Mouse (Mus musculus): Measurements from ENCODE around the gene Limk2.

Gene Limk2

GRCm38 (mm10) chr11:3371599-3372295 is 37.2 kb downstream of the Limk2 start:
- no peak for DNase-seq (ENCODE audit: low spot score in 2 of 2)

DNA sequence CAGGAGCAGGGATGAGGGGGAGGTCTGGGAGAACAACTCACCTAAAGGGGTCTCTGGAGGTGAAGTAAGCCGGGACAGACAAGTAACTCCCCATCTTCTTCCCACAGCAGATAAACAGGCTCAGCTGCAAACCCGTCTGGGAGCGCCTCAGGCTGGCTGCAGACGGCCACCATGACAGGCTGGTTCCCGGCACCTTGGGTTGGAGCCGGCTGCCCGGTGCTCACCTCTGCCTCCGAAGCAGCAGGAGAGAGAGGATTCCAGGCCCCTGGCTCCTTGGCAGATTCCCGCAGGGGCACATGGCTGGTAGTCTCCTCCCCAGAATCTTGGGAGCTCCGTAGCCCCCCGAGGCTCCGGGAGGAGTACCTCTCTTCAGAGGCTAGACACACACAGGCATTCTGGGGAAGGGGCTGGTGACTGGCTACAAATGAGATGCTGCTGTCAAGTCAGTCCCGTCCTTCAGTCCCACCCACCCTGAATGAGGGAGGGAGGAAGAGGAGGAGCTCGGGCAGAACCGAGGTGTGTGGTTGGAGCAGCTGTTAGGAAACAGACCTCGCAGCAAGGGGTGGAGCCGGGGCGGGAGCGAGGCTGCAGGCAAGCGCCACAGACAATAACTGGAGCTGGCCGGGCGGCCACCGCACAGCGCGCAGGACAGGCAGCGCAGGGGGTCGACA is 37.9 kb downstream of the Limk2 start:
- DNase-seq (ENCODE audit: low spot score in 2 of 2): peak; percentile 17 to 33

GRCm38 (mm10) chr11:3370162-3370561 is 38.8 kb downstream of the Limk2 start:
- no peak for DNase-seq (ENCODE audit: low spot score in 2 of 2)

DNA sequence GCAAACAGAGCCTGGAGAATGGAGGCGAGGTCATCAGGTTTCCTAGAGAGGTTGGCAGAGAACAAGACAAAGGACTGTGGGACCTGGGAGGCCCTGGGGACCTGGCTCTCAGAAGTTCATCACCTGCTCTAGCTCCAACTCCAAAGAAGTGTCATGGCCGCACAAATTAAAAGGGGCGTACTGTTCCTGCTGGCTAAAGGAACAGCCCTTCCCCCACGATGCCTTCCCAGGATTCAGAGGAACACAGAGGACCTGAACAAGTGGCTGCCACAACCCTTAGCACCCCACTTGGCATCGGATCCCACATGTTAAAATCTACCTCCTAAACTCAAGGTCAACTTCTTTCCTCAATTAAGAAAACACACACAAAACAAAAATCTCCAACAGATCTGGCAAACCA is 39.5 kb downstream of the Limk2 start:
- no peak for DNase-seq (ENCODE audit: low spot score in 2 of 2)

DNA sequence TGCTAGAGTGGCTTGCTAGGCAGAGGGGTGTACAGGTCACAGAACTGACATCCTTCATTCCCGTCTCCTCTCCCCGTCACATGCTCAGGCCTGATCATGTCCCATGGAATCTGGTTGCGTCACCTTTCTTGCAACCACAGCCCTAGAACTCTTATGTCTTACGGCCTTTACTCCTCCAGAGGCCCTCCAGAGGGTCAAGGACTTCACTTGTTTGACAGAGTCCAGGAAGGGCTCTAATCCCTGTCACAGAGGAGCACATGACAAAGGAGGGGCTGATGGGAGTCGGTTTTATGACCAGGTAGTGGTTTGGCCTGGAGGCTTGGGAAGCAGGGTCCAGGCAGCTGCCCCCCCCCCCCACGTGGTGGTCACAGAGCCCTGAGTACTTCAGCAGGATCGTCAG is 40.0 kb downstream of the Limk2 start:
- no peak for DNase-seq (ENCODE audit: low spot score in 2 of 2)

- no peak for DNase-seq (ENCODE audit: low spot score in 2 of 2)
Observed at GRCm38 (mm10) chr11:3366411-3366810, 42.6 kb downstream of the Limk2 start.

- DNase-seq (ENCODE audit: low spot score in 2 of 2): no peak
Observed at GRCm38 (mm10) chr11:3362854-3363253, 46.1 kb downstream of the Limk2 start.

GRCm38 (mm10) chr11:3352990-3353585 is 55.9 kb downstream of the Limk2 start:
- DNase-seq (ENCODE audit: low spot score in 2 of 2): no peak

DNA sequence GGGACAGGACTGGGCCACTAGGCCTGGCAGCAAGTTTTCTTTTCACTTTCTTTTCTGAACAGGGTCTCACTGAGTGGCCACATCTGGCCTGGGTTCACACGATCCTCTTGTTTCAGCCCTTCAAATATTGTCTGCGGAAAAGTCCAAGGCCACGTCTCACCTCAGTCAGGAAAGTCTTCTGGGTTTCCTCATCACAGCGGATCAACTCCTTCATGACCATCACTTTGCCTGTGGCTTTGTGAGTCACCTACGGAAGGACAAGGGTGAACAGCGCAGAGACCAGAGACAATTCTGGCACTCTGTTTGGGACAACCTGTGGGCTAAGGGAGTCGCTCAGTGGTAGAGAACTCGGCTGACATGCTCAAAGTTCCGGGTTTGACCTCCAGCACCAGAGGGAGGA is 56.9 kb downstream of the Limk2 start:
- no peak for DNase-seq (ENCODE audit: low spot score in 2 of 2)

DNA sequence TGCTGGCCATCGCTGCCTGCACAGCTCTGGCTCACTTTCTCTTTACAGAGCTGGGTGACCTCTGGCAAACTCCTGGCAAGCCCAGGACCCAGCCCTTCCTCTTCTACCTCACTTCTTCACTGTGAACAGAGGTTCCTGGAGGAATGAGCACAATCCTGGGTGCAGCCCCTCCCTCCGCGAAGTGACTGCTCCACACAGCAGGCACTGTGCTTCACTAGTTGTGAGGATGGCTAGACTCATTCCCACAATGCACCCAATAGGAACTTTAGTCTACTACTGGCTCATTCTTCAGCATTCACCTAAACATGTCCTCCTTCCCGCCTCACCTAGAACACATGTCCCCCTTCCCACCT is 59.7 kb downstream of the Limk2 start:
- DNase-seq (ENCODE audit: low spot score in 2 of 2): no peak

DNA sequence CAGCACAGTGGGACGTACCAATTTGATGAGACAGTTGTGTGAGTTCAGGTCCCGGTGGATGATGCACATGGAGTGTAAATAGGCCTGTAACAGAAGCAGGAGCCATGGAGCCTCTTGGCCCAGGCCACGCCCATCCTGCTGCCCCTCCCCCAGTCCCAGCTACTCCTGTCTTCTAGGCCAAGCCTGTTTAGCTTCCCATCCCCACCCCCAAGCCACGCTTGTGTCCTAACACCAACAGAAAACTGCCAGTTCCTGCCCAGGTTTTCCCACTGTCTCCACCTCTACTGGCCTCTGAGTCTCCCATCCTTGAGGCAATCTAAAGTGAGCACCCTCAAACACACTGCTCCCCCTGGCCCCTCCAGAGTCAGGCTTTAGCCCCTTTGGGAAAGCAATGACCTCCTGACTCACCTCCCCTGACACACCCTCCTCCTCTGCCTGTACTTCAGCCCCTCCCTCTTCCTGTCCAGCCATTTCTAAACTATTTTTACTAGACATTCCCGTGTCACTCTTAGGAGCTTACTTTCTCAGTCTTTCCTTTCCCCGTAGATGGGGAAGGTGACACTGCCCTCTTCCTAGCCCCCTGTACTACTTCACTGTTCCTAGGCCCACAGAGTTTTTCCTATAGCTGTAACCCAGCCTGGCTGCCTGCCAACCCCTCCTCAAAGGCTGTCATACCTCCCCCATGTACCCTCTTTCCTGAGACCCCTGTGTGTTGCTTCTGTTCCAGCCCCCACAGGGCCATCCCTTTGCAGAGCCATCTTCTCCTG is 60.2 kb downstream of the Limk2 start:
- no peak for DNase-seq (ENCODE audit: low spot score in 2 of 2)

- DNase-seq (ENCODE audit: low spot score in 2 of 2): no peak
Observed at GRCm38 (mm10) chr11:3347835-3348195, 61.2 kb downstream of the Limk2 start.

GRCm38 (mm10) chr11:3347091-3347834 is 61.7 kb downstream of the Limk2 start:
- DNase-seq (ENCODE audit: low spot score in 2 of 2): peak; percentile 64 to 79

- no peak for DNase-seq (ENCODE audit: low spot score in 2 of 2)
Observed at GRCm38 (mm10) chr11:3346351-3346750, 62.6 kb downstream of the Limk2 start.

DNA sequence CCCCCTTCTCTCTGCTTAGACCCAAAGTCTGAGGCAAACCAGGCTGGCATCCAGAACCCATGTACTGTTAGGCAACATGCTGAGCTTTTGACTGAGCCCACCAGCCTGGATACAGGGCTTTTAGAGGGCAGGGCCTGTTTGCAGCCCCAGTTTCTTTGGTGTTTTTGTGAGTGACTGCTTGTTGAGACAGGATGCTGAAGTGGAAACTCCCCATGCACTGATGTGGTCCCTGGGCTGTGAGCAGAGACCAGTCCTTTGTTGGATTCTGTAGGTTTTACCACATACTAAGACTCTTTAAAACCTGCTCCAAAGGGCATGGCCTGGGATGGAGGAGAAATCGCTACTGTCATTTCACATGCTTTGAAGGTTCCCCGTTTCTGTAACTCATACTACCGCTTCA is 64.1 kb downstream of the Limk2 start:
- no peak for DNase-seq (ENCODE audit: low spot score in 2 of 2)

DNA sequence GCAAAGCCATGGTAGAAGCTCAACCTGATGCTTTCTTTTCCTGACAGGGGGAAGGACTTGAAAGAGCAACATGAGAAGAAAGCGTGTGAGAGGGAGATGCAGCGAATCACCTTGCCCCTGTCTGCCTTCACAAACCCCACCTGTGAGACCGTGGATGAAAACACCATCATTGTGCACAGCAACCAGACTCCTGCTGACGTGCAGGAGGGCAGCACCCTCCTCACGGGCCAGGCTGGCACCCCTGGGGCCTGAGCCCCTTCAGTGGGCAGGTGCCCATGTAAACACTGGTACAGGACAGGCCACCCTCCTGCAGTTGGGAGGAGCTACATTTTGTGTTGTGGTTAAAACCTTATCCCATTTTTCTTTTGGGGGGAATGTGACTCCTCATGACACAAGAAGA is 67.5 kb downstream of the Limk2 start:
- no peak for DNase-seq (ENCODE audit: low spot score in 2 of 2)

DNA sequence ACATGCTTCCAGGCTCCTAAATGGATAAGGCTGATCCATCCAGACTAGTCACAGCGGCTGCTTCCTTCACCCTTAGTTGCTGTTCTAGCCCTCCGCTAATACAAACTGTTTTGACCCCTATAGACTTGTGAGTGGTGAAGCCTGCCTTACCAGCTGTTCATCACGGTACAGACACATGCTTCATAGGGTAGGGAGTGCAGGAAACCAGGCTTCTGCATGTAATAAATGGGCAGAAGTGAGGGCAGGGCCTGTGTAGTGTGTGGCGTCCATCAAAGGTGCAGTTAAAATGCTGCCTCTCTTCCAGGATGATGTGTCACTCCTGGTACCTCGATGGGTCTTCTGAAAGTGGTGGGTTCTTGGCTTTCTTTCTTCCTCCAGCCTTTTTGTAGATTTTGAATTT is 71.0 kb downstream of the Limk2 start:
- no peak for DNase-seq (ENCODE audit: low spot score in 2 of 2)

DNA sequence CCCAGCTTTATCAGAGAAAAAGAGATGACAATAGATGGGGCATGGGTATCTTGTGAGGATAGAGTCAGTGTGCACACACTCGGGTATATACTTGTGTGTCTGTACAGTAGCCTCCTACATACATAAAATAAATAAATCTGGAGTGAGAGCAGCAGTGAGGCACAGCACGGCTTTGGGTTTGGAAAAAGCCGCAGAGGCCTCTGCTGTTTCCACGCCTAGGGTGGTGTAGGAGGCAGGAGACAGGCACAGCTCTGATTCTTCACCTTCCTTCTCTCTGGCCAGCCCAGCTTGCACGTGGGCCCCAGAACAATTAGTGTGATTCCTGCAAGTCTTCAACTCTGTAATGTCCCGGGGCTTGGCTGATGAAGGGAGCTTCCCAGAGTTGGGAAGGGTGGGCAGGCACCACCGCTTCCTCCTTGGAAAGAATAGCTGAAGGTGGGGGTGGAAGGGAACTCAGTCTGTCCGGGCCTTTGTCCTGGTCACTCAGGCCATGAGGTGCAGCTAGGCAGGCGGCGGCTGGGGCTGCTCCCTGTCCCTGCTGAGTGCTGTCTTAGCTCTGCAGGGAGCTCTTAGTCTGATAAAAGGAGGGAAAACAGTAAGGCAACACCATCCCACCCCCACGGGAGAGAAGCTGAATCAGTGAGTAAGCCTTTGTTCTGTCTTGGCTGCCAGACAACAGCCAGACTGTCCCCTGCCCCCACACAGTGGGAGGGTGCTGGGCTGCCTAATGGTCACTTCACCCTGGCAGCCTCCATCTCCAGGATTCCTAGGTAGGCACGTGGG is 71.6 kb downstream of the Limk2 start:
- DNase-seq (ENCODE audit: low spot score in 2 of 2): no peak

DNA sequence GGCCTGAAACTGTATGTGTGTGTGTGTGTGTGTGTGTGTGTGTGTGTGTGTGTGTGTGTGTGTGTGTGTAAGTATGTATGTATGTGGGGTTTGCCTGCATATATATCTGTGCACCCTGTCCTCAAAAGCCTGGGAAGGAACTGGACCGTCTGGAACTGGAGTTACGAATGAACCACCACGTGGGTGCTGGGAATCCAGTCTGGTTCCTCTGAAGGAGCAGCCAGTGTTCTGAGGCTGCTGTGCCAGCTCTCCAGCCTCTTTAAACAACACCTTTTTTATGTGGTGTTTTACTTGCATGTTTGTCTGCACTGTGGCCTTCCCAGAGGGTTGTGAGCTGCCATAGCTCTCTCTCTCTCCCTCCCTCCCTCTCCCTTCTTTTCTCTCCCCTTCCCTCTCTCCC is 72.4 kb downstream of the Limk2 start:
- no peak for DNase-seq (ENCODE audit: low spot score in 2 of 2)

GRCm38 (mm10) chr11:3335651-3336216 is 73.3 kb downstream of the Limk2 start:
- DNase-seq (ENCODE audit: low spot score in 2 of 2): peak; percentile 26 to 33
